In the genomic region with DNA sequence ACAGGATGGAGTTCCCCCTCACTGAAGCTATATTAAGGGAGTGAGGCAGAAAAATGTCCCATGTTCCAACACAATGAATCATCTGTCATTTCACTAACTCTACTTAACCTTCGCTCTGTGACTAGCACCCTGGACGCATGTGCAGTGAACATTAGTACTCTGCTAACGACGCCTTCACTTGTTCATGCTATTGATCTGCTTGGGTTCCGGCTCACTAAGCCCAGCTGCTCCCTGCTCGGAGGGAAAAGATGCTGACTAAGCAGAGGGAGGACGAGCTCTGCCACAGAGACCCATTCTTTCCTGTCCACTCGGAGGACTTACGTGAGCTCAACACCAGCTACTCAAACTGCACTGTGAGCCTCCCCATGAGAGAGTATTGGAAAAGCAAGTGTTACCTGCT, we compare ENCODE assay signal across 12 mouse cellular contexts. TPM values are rescaled to one million over a fixed set of nuclear protein-coding genes. Genes with fewer than 3 reads are reported as not detected.
A peak's percentile ranks its signal among the peaks of the same experiment; 100 is the strongest.
DNase-seq lines count a peak whose midpoint lies in the region; ATAC-seq and TF ChIP-seq lines count a peak whose summit lies in the region.
"Had no signal": no experiment of that assay in that cellular context is flagged by ENCODE, and none has a peak within 500 bp of the region (broad histone marks: within the 10 kb centered on the region; RNA-seq: fewer than 3 reads in every experiment).

No protein-coding gene starts in this region.

- intact Hi-C loops in gastrocnemius, postnatal 36 days (cut with DNase I), result no loop called here

- H3K4me3 ChIP-seq in embryonic facial prominence, embryonic 10.5 days, result no peak overlapping the region
- H3K4me3 ChIP-seq in hindbrain, embryonic 13.5 days, result no peak overlapping the region
- H3K4me3 ChIP-seq in midbrain, postnatal 0 days (ENCODE audit: low read depth, low read length), result no peak overlapping the region

- H3K9ac ChIP-seq in hindbrain, embryonic 13.5 days, result 0 out of 2 replicates have a peak overlapping the region, but pooled peaks have one; percentile 13
- H3K9ac ChIP-seq in midbrain, postnatal 0 days (replicated peaks; ENCODE audit: low read length, poor library complexity, severe bottlenecking), result no peak overlapping the region

- WGBS in embryonic facial prominence, embryonic 10.5 days, result 41% methylated on average over 9 of the region's 9 CpGs
- 10% methylated on average over 9 of the region's 9 CpGs for WGBS in hindbrain, embryonic 13.5 days
- WGBS in midbrain, postnatal 0 days, result 14% methylated on average over 9 of the region's 9 CpGs

- DNase-seq in adrenal gland, postnatal 14 days, result peak; percentile 17
- DNase-seq in adrenal gland, postnatal 10 days, result no peak
- no peak for DNase-seq in embryonic facial prominence, embryonic 10.5 days (ENCODE audit: low spot score)
- peak; percentile 31 for DNase-seq in midbrain, postnatal 0 days (ENCODE audit: low spot score)
- no peak for DNase-seq in gastrocnemius, postnatal 36 days
- no peak for DNase-seq in urinary bladder, adult 18-20 months (ENCODE audit: low spot score in 2 of 2)
- DNase-seq: cerebellum, adult 9-11 months; gastrocnemius, postnatal 25 days; heart, postnatal 10 days; lung, postnatal 14 days had no signal

- H3K4me1 ChIP-seq in embryonic facial prominence, embryonic 10.5 days, result peaks cover 23% of the 10 kb centered on the region
- peaks cover 38% of the 10 kb centered on the region for H3K4me1 ChIP-seq in hindbrain, embryonic 13.5 days (replicated peaks)
- peaks cover 14% of the 10 kb centered on the region; the same call in 1 of the 2 replicates for H3K4me1 ChIP-seq in midbrain, postnatal 0 days (ENCODE audit: insufficient read depth, low read length)

- 0 out of 2 replicates have a peak overlapping the region, but pooled peaks have one; percentile 15 for H3K4me2 ChIP-seq in hindbrain, embryonic 13.5 days
- 0 out of 2 replicates have a peak overlapping the region, but pooled peaks have one; percentile 9 for H3K4me2 ChIP-seq in midbrain, postnatal 0 days (ENCODE audit: low read depth, low read length, poor library complexity, severe bottlenecking)

- no peaks in the 10 kb centered on the region for H3K9me3 ChIP-seq in embryonic facial prominence, embryonic 10.5 days
- H3K9me3 ChIP-seq in hindbrain, embryonic 13.5 days, result no peaks in the 10 kb centered on the region
- no peaks in the 10 kb centered on the region for H3K9me3 ChIP-seq in midbrain, postnatal 0 days (ENCODE audit: low read length)

- H3K27me3 ChIP-seq in embryonic facial prominence, embryonic 10.5 days (replicated peaks; ENCODE audit: low read depth, poor library complexity, severe bottlenecking), result no peaks in the 10 kb centered on the region
- H3K27me3 ChIP-seq in hindbrain, embryonic 13.5 days, result no peaks in the 10 kb centered on the region
- H3K27me3 ChIP-seq in midbrain, postnatal 0 days (ENCODE audit: insufficient read depth, low read length), result no peaks in the 10 kb centered on the region

- peak; percentile 85 for ATAC-seq in hindbrain, embryonic 13.5 days (ENCODE audit: low FRiP score)
- no peak for ATAC-seq in midbrain, postnatal 0 days (ENCODE audit: low FRiP score)
- ATAC-seq in megakaryocyte, adult 5-6 weeks (ENCODE audit: poor library complexity, severe bottlenecking), result no peak

- no peaks in the 10 kb centered on the region for H3K36me3 ChIP-seq in embryonic facial prominence, embryonic 10.5 days (replicated peaks)
- no peaks in the 10 kb centered on the region for H3K36me3 ChIP-seq in hindbrain, embryonic 13.5 days
- H3K36me3 ChIP-seq in midbrain, postnatal 0 days (ENCODE audit: insufficient read depth, low read length), result no peaks in the 10 kb centered on the region

- 0 out of 2 replicates have a peak overlapping the region, but pooled peaks have one; percentile 35 for H3K27ac ChIP-seq in embryonic facial prominence, embryonic 10.5 days (replicated peaks)
- peak overlapping the region; percentile 73 for H3K27ac ChIP-seq in hindbrain, embryonic 13.5 days
- 0 out of 2 replicates have a peak overlapping the region, but pooled peaks have one; percentile 47 for H3K27ac ChIP-seq in midbrain, postnatal 0 days (ENCODE audit: low read depth, low read length)

- no peak for TF ChIP-seq CTCF in midbrain, postnatal 0 days (IDR thresholded peaks at IDR 0.05)

RNA-seq across cellular contexts. Expression of a gene that starts 33.2 kb away (rescaled TPM):
- total RNA-seq in adrenal gland, postnatal 14 days (2021), result 81.3 and 83.2 TPM in 2 replicates
- total RNA-seq in adrenal gland, postnatal 10 days (2021), result 10 to 100 TPM; 58.6 to 87.4 TPM
- 288 and 317 TPM in 2 replicates for polyA plus RNA-seq in embryonic facial prominence, embryonic 10.5 days (2016; fragmentation: Nextera tagmentation; extraction: Ambion mirVana)
- 2,103 and 2,232 TPM in 2 replicates for polyA plus RNA-seq in hindbrain, embryonic 13.5 days (2015; fragmentation: Nextera tagmentation; extraction: Ambion mirVana)
- 913 and 940 TPM in 2 replicates for total RNA-seq in midbrain, postnatal 0 days (2014; rRNA removed)
- 1,865 and 2,125 TPM in 2 replicates for polyA plus RNA-seq in midbrain, postnatal 0 days (2015; fragmentation: Nextera tagmentation; extraction: Ambion mirVana)
- total RNA-seq in megakaryocyte, adult 5-6 weeks (2015), result 0.07 TPM in 2 replicates
- total RNA-seq in megakaryocyte, adult 5-6 weeks (2017), result 0.11 TPM in 1 of 2 replicates, not detected in the other
- 1 to 10 TPM; 8.4 to 9.5 TPM for total RNA-seq in gastrocnemius, postnatal 36 days (2021)

Comparison
In these comparisons a context has a peak if more than half of its experiments do, and no peak if none do; other contexts are left out.
1. DNase-seq: peak in adrenal gland, postnatal 14 days (single experiment) and midbrain, postnatal 0 days (single experiment); none in adrenal gland, postnatal 10 days (single experiment), embryonic facial prominence, embryonic 10.5 days (single experiment), gastrocnemius, postnatal 36 days (0 of 2) and urinary bladder, adult 18-20 months (0 of 2).
2. RNA of a gene that starts 33.2 kb away (total RNA-seq): 913 to 940 TPM in midbrain, postnatal 0 days; 58.6 to 87.4 TPM in adrenal gland, postnatal 10 days, 81.3 to 83.2 TPM in adrenal gland, postnatal 14 days, 8.4 to 9.5 TPM in gastrocnemius, postnatal 36 days and 0.07 to 0.11 TPM in megakaryocyte, adult 5-6 weeks; every median in the first group is over 10 times any median in the second.
3. Peak in every context shown above with its lines, with median percentiles within 50 percentile points of each other: H3K27ac ChIP-seq.